Mouse (Mus musculus) monocyte, adult 5-6 weeks (primary cell): ENCODE measurements at regions not wholly inside any gene's neighbourhood (a gene's known extent, or its start where the extent isn't known, plus 50 kb on each side); places are given as distances from the start of the nearest gene placed in this dataset.
"Not testable (repeated sequence)": the region's sequence is repeated elsewhere in the genome, so short reads cannot be mapped to it uniquely, and the experiment has no call there.

Experiments used
- ATAC-seq: fragments of 153-309, 156-312 bp; replicated peaks from 2 replicates; pipeline ENCODE4 v1.8.0; 2017; ENCODE audit warnings: mild to moderate bottlenecking; ENCODE audit not compliant: low TSS enrichment, insufficient number of reproducible peaks, severe bottlenecking, poor library complexity, low FRiP score

- no peak for ATAC-seq
These were observed 228.1 kb upstream of the Pik3r1 start for GRCm38 (mm10) chr13:101996144-101996543.

- no peak for ATAC-seq
These were observed 229.4 kb upstream of the Pik3r1 start for GRCm38 (mm10) chr13:101997415-101997814.

- ATAC-seq: no peak
These were observed 238.5 kb upstream of the Pik3r1 start for GRCm38 (mm10) chr13:102006565-102006964.

- no peak for ATAC-seq
These were observed 243.9 kb upstream of the Pik3r1 start for GRCm38 (mm10) chr13:102011965-102012364.

GRCm38 (mm10) chr13:102014514-102014913, 246.5 kb upstream of the Pik3r1 start:
- ATAC-seq: no peak

GRCm38 (mm10) chr13:102014958-102015357, 246.9 kb upstream of the Pik3r1 start:
- no peak for ATAC-seq

- ATAC-seq: no peak
These were observed 248.5 kb upstream of the Pik3r1 start for GRCm38 (mm10) chr13:102016518-102016917.

GRCm38 (mm10) chr13:102022273-102022672, 254.3 kb upstream of the Pik3r1 start:
- no peak for ATAC-seq

GRCm38 (mm10) chr13:102022757-102023156, 254.7 kb upstream of the Pik3r1 start:
- ATAC-seq: no peak

GRCm38 (mm10) chr13:102023624-102024023, 255.6 kb upstream of the Pik3r1 start:
- ATAC-seq: no peak

GRCm38 (mm10) chr13:102025138-102025537, 257.1 kb upstream of the Pik3r1 start:
- no peak for ATAC-seq

GRCm38 (mm10) chr13:102025547-102025946, 257.5 kb upstream of the Pik3r1 start:
- ATAC-seq: not testable (repeated sequence)

GRCm38 (mm10) chr13:102031416-102031815, 263.4 kb upstream of the Pik3r1 start:
- ATAC-seq: no peak

- ATAC-seq: no peak
These were observed 266.5 kb upstream of the Pik3r1 start for GRCm38 (mm10) chr13:102034484-102034883.

GRCm38 (mm10) chr13:102036001-102036400, 268.0 kb upstream of the Pik3r1 start:
- no peak for ATAC-seq

GRCm38 (mm10) chr13:102036819-102037624, 269.0 kb upstream of the Pik3r1 start:
- no peak for ATAC-seq

GRCm38 (mm10) chr13:102060213-102060612, 292.2 kb upstream of the Pik3r1 start:
- ATAC-seq: no peak

GRCm38 (mm10) chr13:102064590-102065273, 296.7 kb upstream of the Pik3r1 start:
- no peak for ATAC-seq

GRCm38 (mm10) chr13:102065274-102065640, 297.2 kb upstream of the Pik3r1 start:
- no peak for ATAC-seq

- no peak for ATAC-seq
These were observed 297.8 kb upstream of the Pik3r1 start for GRCm38 (mm10) chr13:102065796-102066195.
